Mouse (Mus musculus) midbrain, embryonic 13.5 days (tissue): ENCODE measurements at regions not wholly inside any gene's neighbourhood (a gene's known extent, or its start where the extent isn't known, plus 50 kb on each side); places are given as distances from the start of the nearest gene placed in this dataset.

Experiments used
- ATAC-seq: fragments of 200-750 bp; cut with Nextera tagmentation; 2 replicates; pipeline ENCODE4 v1.8.0; 2017; ENCODE audit warnings: mild to moderate bottlenecking, moderate TSS enrichment, moderate library complexity
- H3K27ac ChIP-seq: fragments of 300-500 bp; sonication (generic); 2 replicates; pipeline ENCODE4 v1.5.1; 2015; ENCODE audit warnings: inconsistent platforms, mild to moderate bottlenecking, moderate library complexity
- H3K27me3 ChIP-seq: fragments of 300-500 bp; sonication (generic); 2 replicates; pipeline ENCODE4 v1.6.1; 2015; ENCODE audit warnings: mild to moderate bottlenecking, inconsistent platforms
- H3K36me3 ChIP-seq: fragments of 300-500 bp; sonication (generic); 2 replicates; pipeline ENCODE4 v1.6.1; 2015; ENCODE audit warnings: mild to moderate bottlenecking, inconsistent platforms
- H3K4me1 ChIP-seq: fragments of 300-500 bp; sonication (generic); replicated peaks from 2 replicates; pipeline ENCODE4 v1.6.1; 2015; ENCODE audit warnings: inconsistent platforms
- H3K4me2 ChIP-seq: fragments of 300-500 bp; sonication (generic); replicated peaks from 2 replicates; pipeline ENCODE4 v1.6.1; 2015; ENCODE audit warnings: moderate library complexity, mild to moderate bottlenecking, inconsistent platforms
- H3K4me3 ChIP-seq: fragments of 300-500 bp; sonication (generic); replicated peaks from 2 replicates; pipeline ENCODE4 v1.5.1; 2015; ENCODE audit warnings: mild to moderate bottlenecking, inconsistent platforms
- H3K9ac ChIP-seq: fragments of 300-500 bp; sonication (generic); replicated peaks from 2 replicates; pipeline ENCODE4 v1.6.1; 2015; ENCODE audit warnings: mild to moderate bottlenecking, inconsistent platforms
- H3K9me3 ChIP-seq: fragments of 300-500 bp; sonication (generic); 2 replicates; pipeline ENCODE4 v1.6.1; 2016; ENCODE audit warnings: mild to moderate bottlenecking, inconsistent platforms
- WGBS: fragments of 180-500 bp; shearing (Covaris S2); methylation state at CpG from one replicate; pipeline ENCODE4 v1.1.7; 2015; 5-methylcytosine and 5-hydroxymethylcytosine counted together

DNA sequence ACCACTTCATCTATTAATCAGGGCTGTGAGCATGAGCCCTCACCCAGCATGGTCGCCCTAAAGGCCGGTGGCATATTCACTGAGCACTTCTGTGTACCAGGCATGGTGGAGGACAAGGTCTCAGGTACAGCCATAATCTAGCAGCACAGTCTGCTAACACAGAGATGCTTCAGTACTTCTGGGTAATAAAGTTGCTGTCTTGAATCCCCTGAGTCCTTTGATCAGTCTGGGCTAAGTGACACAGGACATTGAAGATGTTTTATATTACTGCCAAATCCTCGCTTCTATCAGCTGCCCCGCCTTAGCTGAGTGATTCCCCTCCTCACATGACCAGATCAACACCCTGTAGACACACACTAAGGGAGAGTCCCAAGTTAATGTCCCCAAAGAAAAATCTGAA, 296.5 kb downstream of the Mycn start:
- 87% methylated on average over 4 of the region's 4 CpGs for WGBS

DNA sequence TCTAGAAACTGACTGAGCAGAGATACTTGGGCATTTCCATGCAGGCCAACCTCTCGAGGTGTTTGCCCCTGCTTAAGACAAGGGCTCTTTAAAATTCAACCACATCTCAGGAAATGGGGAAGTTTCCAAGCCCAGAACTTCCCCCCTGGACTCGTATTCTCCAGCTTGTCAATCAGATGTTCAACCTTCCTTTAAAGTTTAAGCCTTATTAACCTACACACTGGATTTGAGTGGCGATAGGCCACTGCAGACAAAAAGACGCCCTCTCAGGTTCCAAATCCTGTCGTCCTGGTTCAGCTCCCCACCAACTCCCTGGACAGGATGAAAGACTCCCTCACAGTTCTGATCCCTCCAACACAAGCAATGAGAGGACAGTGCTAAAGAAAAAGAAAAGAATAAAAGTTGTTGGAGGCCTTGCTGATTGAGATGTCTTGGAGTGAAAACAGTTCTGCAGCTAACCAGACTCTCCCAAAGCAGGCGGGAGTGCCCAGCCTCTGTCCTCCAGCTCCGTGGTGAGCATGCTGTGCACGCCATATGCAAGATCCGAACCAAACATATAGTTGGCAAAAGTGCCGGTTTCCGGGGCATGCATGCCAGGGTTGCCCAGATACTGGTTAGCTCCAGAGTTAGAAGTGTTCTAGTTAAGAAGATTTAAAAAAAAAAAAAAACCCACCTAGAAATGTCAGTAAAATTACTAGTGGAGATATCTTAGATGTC, 298.3 kb downstream of the Mycn start:
- peak; percentile 69 for ATAC-seq
- Histone ChIP-seq H3K9me3 (no peaks in the 10 kb centered on the region), H3K4me2 (no peak overlapping the region), H3K4me1 (peaks cover 6% of the 10 kb centered on the region; the same call in 1 of the 2 replicates), H3K27ac (no peak overlapping the region), H3K9ac (no peak overlapping the region), H3K4me3 (no peak overlapping the region), H3K36me3 (no peaks in the 10 kb centered on the region), H3K27me3 (peaks cover 2% of the 10 kb centered on the region; the same call in 1 of the 2 replicates)
- WGBS: 16% methylated on average over 11 of the region's 11 CpGs

More for the DNA sequence above, 296.5 kb downstream of the Mycn start:
- no peak overlapping the region for H3K9ac ChIP-seq
- no peak overlapping the region for H3K27ac ChIP-seq
- no peak overlapping the region for H3K4me2 ChIP-seq
- peaks cover 2% of the 10 kb centered on the region; the same call in 1 of the 2 replicates for H3K27me3 ChIP-seq
- H3K4me3 ChIP-seq: no peak overlapping the region
- no peaks in the 10 kb centered on the region for H3K36me3 ChIP-seq
- no peak for ATAC-seq
- H3K9me3 ChIP-seq: no peaks in the 10 kb centered on the region
- peaks cover 6% of the 10 kb centered on the region; the same call in 1 of the 2 replicates for H3K4me1 ChIP-seq

DNA sequence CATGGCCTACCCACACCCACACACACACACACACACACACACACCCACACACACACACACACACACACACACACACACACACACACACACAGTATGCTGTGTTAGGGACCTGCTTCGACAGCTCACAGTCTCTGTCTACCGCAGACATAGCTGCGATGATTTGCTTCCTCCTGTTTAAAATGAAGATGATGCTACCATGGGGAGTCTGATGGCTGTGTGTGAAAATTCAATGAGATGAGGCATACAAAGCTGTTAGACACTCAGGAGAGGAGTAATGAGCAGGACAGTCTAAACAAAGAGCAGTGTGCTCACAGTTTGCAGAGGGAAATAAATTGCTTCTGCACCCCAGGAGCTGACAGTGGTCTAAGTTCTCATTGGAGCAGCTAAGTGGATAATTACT, 306.4 kb downstream of the Mycn start:
- 84% methylated on average over 3 of the region's 3 CpGs for WGBS
- H3K27ac ChIP-seq: no peak overlapping the region
- H3K4me3 ChIP-seq: no peak overlapping the region
- no peaks in the 10 kb centered on the region for H3K9me3 ChIP-seq
- H3K9ac ChIP-seq: no peak overlapping the region
- no peaks in the 10 kb centered on the region for H3K36me3 ChIP-seq
- no peak for ATAC-seq
- no peaks in the 10 kb centered on the region for H3K4me1 ChIP-seq
- peaks cover 3% of the 10 kb centered on the region; the same call in 1 of the 2 replicates for H3K27me3 ChIP-seq
- H3K4me2 ChIP-seq: no peak overlapping the region

DNA sequence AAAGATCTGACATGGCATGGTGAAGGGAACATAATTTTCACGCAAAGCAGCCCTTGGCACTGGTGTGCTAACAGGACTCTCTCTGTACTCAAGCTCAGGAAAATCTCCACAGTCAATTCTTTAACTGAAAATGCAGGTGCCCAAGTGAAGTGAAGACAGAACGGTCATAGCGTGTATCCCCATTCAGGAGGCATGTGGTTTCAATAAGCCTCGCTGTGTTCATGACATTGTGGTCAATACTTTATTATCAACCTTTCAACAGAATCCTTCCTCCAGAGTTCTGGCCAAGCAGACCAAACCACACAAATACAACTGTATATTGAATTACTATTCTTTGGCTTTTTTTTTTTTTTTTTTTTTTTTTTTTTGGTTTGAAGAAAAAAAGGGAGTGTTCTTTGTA, 314.1 kb downstream of the Mycn start:
- H3K9ac ChIP-seq: no peak overlapping the region
- H3K27ac ChIP-seq: no peak overlapping the region
- no peaks in the 10 kb centered on the region for H3K9me3 ChIP-seq
- H3K36me3 ChIP-seq: no peaks in the 10 kb centered on the region
- no peak overlapping the region for H3K4me2 ChIP-seq
- WGBS: 93% methylated on average over 4 of the region's 4 CpGs
- no peak for ATAC-seq
- peaks cover 20% of the 10 kb centered on the region for H3K4me1 ChIP-seq
- no peak overlapping the region for H3K4me3 ChIP-seq
- peaks cover 10% of the 10 kb centered on the region; the same call in 1 of the 2 replicates for H3K27me3 ChIP-seq

DNA sequence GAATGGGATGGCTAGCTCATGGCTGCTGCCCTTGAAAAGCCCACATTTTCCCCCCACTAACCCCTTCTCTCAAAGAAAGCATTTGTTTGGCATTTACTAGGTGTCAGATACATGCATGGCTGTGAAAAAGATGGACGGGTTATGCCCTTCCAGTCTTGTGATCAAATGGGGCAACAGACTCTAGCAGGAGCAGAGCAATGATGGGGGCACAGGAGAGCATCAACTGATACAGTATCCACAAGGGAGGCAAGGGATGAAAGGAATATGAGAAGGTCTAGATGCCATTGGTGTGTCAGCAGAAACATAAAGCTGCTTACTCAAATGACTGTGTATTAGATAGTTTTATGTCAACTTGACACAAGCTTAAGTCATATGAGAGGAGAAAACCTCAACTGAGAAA, 315.9 kb downstream of the Mycn start:
- ATAC-seq: no peak
- Histone ChIP-seq H3K4me3 (no peak overlapping the region), H3K36me3 (no peaks in the 10 kb centered on the region), H3K4me1 (peaks cover 21% of the 10 kb centered on the region), H3K9ac (no peak overlapping the region), H3K27ac (no peak overlapping the region), H3K4me2 (no peak overlapping the region), H3K9me3 (no peaks in the 10 kb centered on the region), H3K27me3 (peaks cover 17% of the 10 kb centered on the region)
- WGBS: 92% methylated on average over 1 of the region's 1 CpGs

DNA sequence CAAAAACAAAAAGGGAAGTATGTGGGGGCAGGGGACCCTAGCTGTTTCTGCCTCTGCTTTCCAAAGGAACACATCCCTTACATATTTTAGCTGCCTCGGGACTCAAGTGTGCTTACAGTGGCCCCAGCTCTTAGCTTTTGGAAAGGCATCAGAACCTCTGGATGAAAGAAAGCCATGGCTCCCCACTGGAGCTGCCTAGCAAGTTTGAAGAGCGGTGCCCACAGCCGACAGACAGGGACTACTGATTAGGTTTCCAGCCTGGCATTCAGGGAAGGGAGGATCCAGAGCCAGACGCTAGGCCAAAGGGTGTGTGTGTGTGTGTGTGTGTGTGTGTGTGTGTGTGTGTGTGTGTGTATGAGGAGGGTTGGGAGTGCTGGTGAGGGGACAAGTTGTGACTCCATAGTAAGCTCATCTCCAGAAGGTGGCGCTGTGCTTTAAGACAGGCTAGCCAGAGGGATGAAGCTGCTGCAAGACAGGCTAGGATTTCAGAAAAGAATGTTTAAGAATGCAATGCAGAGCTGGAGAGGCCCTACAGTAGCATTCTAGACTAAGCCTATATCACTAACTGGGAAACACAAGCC, 318.9 kb downstream of the Mycn start:
- Histone ChIP-seq H3K4me1 (peaks cover 21% of the 10 kb centered on the region), H3K27ac (no peak overlapping the region), H3K9ac (no peak overlapping the region), H3K4me3 (no peak overlapping the region), H3K9me3 (no peaks in the 10 kb centered on the region), H3K4me2 (no peak overlapping the region), H3K36me3 (no peaks in the 10 kb centered on the region), H3K27me3 (peaks cover 17% of the 10 kb centered on the region)
- 14% methylated on average over 5 of the region's 5 CpGs for WGBS
- ATAC-seq: peak; percentile 90

DNA sequence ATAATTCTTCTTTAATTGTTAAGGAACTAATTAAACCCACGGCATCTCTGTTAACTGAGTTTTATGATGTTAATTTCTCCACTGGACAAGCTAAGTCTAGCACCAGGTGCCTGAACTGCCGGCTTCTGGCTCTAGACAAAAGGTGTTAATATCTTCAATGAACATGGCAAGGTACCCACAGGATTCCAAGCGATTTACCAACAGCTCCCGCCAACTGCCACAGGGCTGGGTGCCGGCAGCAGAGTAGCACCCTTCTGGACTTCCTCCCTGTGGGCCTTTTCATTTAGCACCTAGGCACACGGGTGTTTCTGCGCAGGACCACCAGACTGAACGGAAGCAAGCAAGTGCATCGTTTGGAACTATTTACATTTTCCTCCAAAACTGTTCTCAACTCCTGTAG, 320.2 kb downstream of the Mycn start:
- H3K9me3 ChIP-seq: no peaks in the 10 kb centered on the region
- H3K4me2 ChIP-seq: no peak overlapping the region
- H3K36me3 ChIP-seq: no peaks in the 10 kb centered on the region
- no peak overlapping the region for H3K4me3 ChIP-seq
- H3K9ac ChIP-seq: no peak overlapping the region
- no peak overlapping the region for H3K27ac ChIP-seq
- H3K27me3 ChIP-seq: peaks cover 17% of the 10 kb centered on the region
- WGBS: 90% methylated on average over 9 of the region's 9 CpGs
- peaks cover 21% of the 10 kb centered on the region for H3K4me1 ChIP-seq
- ATAC-seq: no peak

DNA sequence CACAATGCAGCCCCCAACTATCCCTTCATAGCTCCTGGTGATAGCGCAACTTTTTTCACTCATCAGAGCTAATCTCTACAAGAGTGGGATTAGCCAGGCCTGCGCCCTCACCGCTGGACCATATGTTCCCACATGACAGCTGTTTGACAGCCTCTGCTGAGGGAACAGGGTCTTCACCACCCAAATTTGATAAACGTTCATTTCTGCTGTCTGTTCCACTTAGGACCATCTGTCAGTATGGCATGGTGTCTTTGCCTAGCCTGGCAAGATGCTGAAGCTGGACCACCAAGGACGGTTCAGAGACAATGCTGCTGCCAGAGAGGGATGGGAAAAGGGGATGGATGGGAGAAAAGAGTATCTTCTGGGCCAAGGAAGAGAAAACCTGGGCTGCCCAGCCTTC, 321.4 kb downstream of the Mycn start:
- H3K36me3 ChIP-seq: no peaks in the 10 kb centered on the region
- H3K4me1 ChIP-seq: peaks cover 21% of the 10 kb centered on the region
- no peaks in the 10 kb centered on the region for H3K9me3 ChIP-seq
- H3K4me3 ChIP-seq: no peak overlapping the region
- no peak for ATAC-seq
- 75% methylated on average over 5 of the region's 5 CpGs for WGBS
- H3K27ac ChIP-seq: no peak overlapping the region
- peaks cover 10% of the 10 kb centered on the region; the same call in 1 of the 2 replicates for H3K27me3 ChIP-seq
- H3K9ac ChIP-seq: no peak overlapping the region
- H3K4me2 ChIP-seq: no peak overlapping the region

DNA sequence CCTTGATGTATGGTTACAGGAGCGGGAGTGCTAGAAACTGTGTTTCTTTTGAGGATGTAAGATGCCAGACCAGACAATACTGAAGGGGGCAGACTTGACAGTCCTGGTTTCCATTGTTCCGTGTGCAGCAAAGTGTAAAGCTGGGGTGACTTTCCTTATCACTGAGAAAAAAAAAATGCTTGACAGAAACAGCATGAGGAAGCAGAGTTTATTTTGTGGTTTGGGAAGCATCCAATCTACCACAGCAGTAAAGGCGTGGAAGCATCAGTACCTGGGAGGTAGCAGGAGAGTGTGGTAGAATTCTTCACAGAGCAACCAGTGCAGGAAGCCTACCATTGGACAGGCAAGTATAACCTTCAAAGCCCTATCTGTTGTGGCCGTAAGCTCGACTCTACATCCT, 322.3 kb downstream of the Mycn start:
- Histone ChIP-seq H3K9ac (no peak overlapping the region), H3K4me2 (no peak overlapping the region), H3K4me1 (peaks cover 18% of the 10 kb centered on the region), H3K27me3 (peaks cover 8% of the 10 kb centered on the region; the same call in 1 of the 2 replicates), H3K4me3 (no peak overlapping the region), H3K9me3 (no peaks in the 10 kb centered on the region), H3K27ac (no peak overlapping the region), H3K36me3 (no peaks in the 10 kb centered on the region)
- ATAC-seq: no peak
- WGBS: 68% methylated on average over 5 of the region's 5 CpGs

DNA sequence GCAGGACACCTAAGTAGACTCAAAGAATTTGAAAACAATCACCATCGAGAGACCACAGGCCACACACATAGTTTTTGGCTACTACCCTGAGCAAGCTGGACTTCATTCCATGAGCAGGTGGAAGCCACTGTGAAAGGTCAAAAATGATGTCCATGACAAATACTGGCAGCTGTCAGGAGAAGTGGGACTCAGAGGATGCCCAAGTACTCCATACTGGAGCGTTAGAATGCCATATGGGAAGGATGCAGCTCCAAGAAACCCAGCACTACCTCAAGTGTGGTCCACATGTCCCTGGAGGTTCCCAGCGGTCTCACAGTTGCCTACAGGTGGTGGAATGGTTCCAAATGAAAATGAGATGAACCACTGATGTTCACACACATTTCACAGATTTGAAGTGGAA, 329.2 kb downstream of the Mycn start:
- H3K4me2 ChIP-seq: no peak overlapping the region
- no peaks in the 10 kb centered on the region for H3K36me3 ChIP-seq
- ATAC-seq: no peak
- WGBS: 91% methylated on average over 3 of the region's 3 CpGs
- no peak overlapping the region for H3K9ac ChIP-seq
- H3K9me3 ChIP-seq: no peaks in the 10 kb centered on the region
- H3K27ac ChIP-seq: no peak overlapping the region
- no peak overlapping the region for H3K4me3 ChIP-seq
- no peaks in the 10 kb centered on the region for H3K27me3 ChIP-seq
- H3K4me1 ChIP-seq: peaks cover 6% of the 10 kb centered on the region

DNA sequence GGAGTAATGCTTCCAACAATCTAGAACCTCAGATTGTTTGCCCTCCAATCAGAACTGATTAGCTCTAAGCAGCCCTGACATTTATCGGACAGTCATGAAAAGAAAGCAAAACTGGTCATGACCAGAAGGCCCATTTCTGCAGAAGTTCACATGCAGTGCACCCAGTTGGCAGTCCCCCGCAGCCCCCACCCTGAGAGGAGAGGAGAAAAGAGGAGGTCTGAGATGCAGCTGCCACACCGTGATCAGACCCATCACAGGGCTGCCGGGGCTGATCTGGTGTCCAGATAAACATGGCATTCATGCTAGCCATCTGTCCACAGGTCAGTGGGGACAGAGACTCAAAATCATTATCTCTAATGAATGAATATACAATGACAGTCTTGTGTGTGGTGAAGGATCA, 330.9 kb downstream of the Mycn start:
- Histone ChIP-seq H3K4me2 (no peak overlapping the region), H3K36me3 (no peaks in the 10 kb centered on the region), H3K9ac (no peak overlapping the region), H3K27ac (no peak overlapping the region), H3K27me3 (no peaks in the 10 kb centered on the region), H3K4me1 (peaks cover 6% of the 10 kb centered on the region), H3K9me3 (no peaks in the 10 kb centered on the region), H3K4me3 (no peak overlapping the region)
- ATAC-seq: no peak
- 56% methylated on average over 4 of the region's 4 CpGs for WGBS

DNA sequence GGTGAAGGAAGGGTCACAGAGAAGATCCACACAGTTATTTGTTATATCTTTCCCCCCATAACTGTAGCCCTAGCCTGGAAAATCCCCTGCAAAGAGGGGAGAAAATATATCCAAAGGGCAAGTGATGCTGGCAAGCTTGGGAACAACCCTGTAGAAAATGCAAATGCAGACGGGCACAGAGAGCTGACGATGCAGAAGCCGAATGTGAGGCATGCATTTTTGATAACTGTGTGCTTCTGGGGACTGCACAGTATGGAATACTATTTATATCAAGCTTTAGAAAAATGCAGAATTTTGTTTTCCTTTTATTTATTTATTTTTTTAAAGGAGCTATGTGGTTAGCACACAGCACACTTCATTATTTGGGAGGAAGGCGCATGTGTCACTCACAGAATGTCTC, 333.7 kb downstream of the Mycn start:
- H3K9me3 ChIP-seq: no peaks in the 10 kb centered on the region
- no peak overlapping the region for H3K9ac ChIP-seq
- no peak overlapping the region for H3K4me2 ChIP-seq
- WGBS: 80% methylated on average over 4 of the region's 4 CpGs
- H3K4me1 ChIP-seq: peaks cover 6% of the 10 kb centered on the region
- no peak for ATAC-seq
- H3K27me3 ChIP-seq: no peaks in the 10 kb centered on the region
- no peaks in the 10 kb centered on the region for H3K36me3 ChIP-seq
- no peak overlapping the region for H3K4me3 ChIP-seq
- no peak overlapping the region for H3K27ac ChIP-seq

DNA sequence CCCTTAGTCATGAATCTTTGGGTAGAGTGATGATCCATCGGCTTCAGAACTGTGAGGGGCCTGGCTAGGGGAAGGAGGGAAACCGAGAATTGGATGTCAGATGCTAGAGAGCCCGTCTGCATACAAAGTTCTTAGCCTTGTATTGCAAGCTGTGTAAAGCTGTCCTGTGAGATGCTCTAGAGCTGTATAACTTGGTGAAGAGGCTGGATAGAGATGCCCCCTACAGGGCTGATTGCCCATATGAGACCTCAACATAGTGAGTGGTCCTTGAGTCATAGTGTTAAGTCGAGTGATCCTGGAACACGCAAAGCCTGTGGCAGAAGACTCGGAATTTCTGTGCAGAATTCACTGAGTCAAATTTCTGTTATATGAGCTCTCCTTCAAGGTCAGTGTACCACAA, 334.8 kb downstream of the Mycn start:
- Histone ChIP-seq H3K27me3 (no peaks in the 10 kb centered on the region), H3K36me3 (no peaks in the 10 kb centered on the region), H3K27ac (no peak overlapping the region), H3K9me3 (no peaks in the 10 kb centered on the region), H3K4me3 (no peak overlapping the region), H3K4me2 (no peak overlapping the region), H3K4me1 (peaks cover 6% of the 10 kb centered on the region), H3K9ac (no peak overlapping the region)
- WGBS: 95% methylated on average over 6 of the region's 6 CpGs
- no peak for ATAC-seq
